Mouse (Mus musculus) neural tube, embryonic 12.5 days (tissue): ENCODE results near the gene Slc43a1. TPM values are rescaled to one million over a fixed set of nuclear protein-coding genes. Genes with fewer than 3 reads are reported as not detected.
A peak's percentile ranks its signal among the peaks of the same experiment; 100 is the strongest.
"Not testable (repeated sequence)": the region's sequence is repeated elsewhere in the genome, so short reads cannot be mapped to it uniquely, and the experiment has no call there.

Experiments
- ATAC-seq: fragments of 200-750 bp; cut with Nextera tagmentation; 2 replicates; pipeline ENCODE4 v1.8.0; 2017; ENCODE audit warnings: low read depth, mild to moderate bottlenecking, moderate TSS enrichment, moderate library complexity; ENCODE audit not compliant: low FRiP score
- H3K27ac ChIP-seq: fragments of 300-500 bp; sonication (generic); 2 replicates; pipeline ENCODE4 v1.5.1; 2016
- H3K27me3 ChIP-seq: fragments of 300-500 bp; sonication (generic); replicated peaks from 2 replicates; pipeline ENCODE4 v1.6.1; 2016; ENCODE audit warnings: mild to moderate bottlenecking
- H3K36me3 ChIP-seq: fragments of 300-500 bp; sonication (generic); 2 replicates; pipeline ENCODE4 v1.6.1; 2016; ENCODE audit warnings: mild to moderate bottlenecking
- H3K4me1 ChIP-seq: fragments of 300-500 bp; sonication (generic); 2 replicates; pipeline ENCODE4 v1.6.1; 2016
- H3K4me2 ChIP-seq: fragments of 300-500 bp; sonication (generic); replicated peaks from 2 replicates; pipeline ENCODE4 v1.6.1; 2016; ENCODE audit warnings: mild to moderate bottlenecking
- H3K4me3 ChIP-seq: fragments of 300-500 bp; sonication (generic); 2 replicates; pipeline ENCODE4 v1.5.1; 2016
- H3K9ac ChIP-seq: fragments of 300-500 bp; sonication (generic); 2 replicates; pipeline ENCODE4 v1.6.1; 2016; ENCODE audit warnings: mild to moderate bottlenecking
- H3K9me3 ChIP-seq: fragments of 300-500 bp; sonication (generic); 2 replicates; pipeline ENCODE4 v1.6.1; 2016; ENCODE audit warnings: mild to moderate bottlenecking
- WGBS: fragments of 180-500 bp; shearing (Covaris S2); methylation state at CpG from one replicate; pipeline ENCODE4 v1.1.7; 2016; 5-methylcytosine and 5-hydroxymethylcytosine counted together
- polyA plus RNA-seq: library from polyadenylated mRNA; unstranded; fragments of >200 nt; fragmentation: Nextera tagmentation; extraction: Ambion mirVana; gene quantifications from 2 replicates; pipeline ENCODE4 v1.2.1, GENCODE M21; 2016

The Slc43a1 gene
- 8.4 and 10.2 TPM in 2 replicates for polyA plus RNA-seq

GRCm38 (mm10) chr2:84838593-84838949 lies at the start of gene Slc43a1:
Slc43a1 (plus strand) TSS chr2:84838850.
- WGBS: 14% methylated on average over 10 of the region's 10 CpGs
- H3K4me3 ChIP-seq: peak within 1 kb of the TSS; percentile 55
- H3K36me3 ChIP-seq: no peaks in the 10 kb centered on the region
- ATAC-seq: no peak
- peaks cover 31% of the 10 kb centered on the region for H3K27me3 ChIP-seq
- no peak within 1 kb of the TSS for H3K27ac ChIP-seq
- peak within 1 kb of the TSS; percentile 97 for H3K4me2 ChIP-seq
- peak within 1 kb of the TSS; percentile 65 for H3K9ac ChIP-seq
- peaks cover 25% of the 10 kb centered on the region for H3K4me1 ChIP-seq
- no peaks in the 10 kb centered on the region for H3K9me3 ChIP-seq

DNA sequence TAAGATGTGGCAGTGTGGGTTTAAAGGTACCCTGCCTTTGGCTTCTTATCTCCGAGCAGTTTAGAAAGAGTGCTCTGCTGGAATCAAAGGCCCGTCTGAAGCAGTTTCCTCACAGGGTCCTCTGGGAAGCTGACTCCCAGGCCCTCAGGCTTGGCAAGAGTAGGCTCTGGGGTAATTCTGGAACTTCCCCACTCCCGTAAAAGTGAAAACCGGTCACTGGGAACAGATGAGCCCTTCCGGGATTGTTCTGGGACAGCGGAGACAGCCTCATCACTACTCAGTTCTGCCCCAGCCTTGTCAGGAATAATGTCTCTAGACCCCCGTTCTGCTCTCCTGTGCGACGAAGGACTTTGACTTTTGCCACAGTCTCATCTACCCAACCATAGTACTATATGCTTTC lies 48.2 kb upstream of the Slc43a1 start:
- no peaks in the 10 kb centered on the region for H3K27me3 ChIP-seq
- no peaks in the 10 kb centered on the region for H3K36me3 ChIP-seq
- H3K27ac ChIP-seq: no peak overlapping the region
- H3K4me1 ChIP-seq: no peaks in the 10 kb centered on the region
- H3K4me3 ChIP-seq: no peak overlapping the region
- 0 out of 2 replicates have a peak, but pooled peaks cover 4% of the 10 kb centered on the region for H3K9me3 ChIP-seq
- no peak overlapping the region for H3K9ac ChIP-seq
- H3K4me2 ChIP-seq: no peak overlapping the region
- 52% methylated on average over 9 of the region's 9 CpGs for WGBS
- ATAC-seq: no peak

- no peak overlapping the region for H3K4me2 ChIP-seq
- no peaks in the 10 kb centered on the region for H3K4me1 ChIP-seq
- H3K27me3 ChIP-seq: no peaks in the 10 kb centered on the region
- H3K9ac ChIP-seq: no peak overlapping the region
- 0 out of 2 replicates have a peak, but pooled peaks cover 4% of the 10 kb centered on the region for H3K9me3 ChIP-seq
- no peaks in the 10 kb centered on the region for H3K36me3 ChIP-seq
- no peak overlapping the region for H3K27ac ChIP-seq
- H3K4me3 ChIP-seq: no peak overlapping the region
- ATAC-seq: no peak
- 88% methylated on average over 3 of the region's 3 CpGs for WGBS
Measured at GRCm38 (mm10) chr2:84792516-84792915, 46.1 kb upstream of the Slc43a1 start.

- Histone ChIP-seq H3K27me3 (no peaks in the 10 kb centered on the region), H3K27ac (no peak overlapping the region), H3K36me3 (no peaks in the 10 kb centered on the region), H3K9me3 (0 out of 2 replicates have a peak, but pooled peaks cover 4% of the 10 kb centered on the region), H3K4me2 (no peak overlapping the region), H3K4me3 (no peak overlapping the region), H3K4me1 (no peaks in the 10 kb centered on the region; the same call in 1 of the 2 replicates), H3K9ac (no peak overlapping the region)
- WGBS: 93% methylated on average over 3 of the region's 3 CpGs
- ATAC-seq: no peak
Measured at GRCm38 (mm10) chr2:84793154-84793553, 45.5 kb upstream of the Slc43a1 start.

- Histone ChIP-seq H3K27me3 (no peaks in the 10 kb centered on the region), H3K27ac (no peak overlapping the region), H3K4me3 (no peak overlapping the region), H3K9me3 (0 out of 2 replicates have a peak, but pooled peaks cover 4% of the 10 kb centered on the region), H3K36me3 (no peaks in the 10 kb centered on the region), H3K4me1 (no peaks in the 10 kb centered on the region; the same call in 1 of the 2 replicates), H3K4me2 (no peak overlapping the region), H3K9ac (no peak overlapping the region)
- no peak for ATAC-seq
- WGBS: 86% methylated on average over 3 of the region's 3 CpGs
Measured at GRCm38 (mm10) chr2:84793871-84794270, 44.8 kb upstream of the Slc43a1 start.

DNA sequence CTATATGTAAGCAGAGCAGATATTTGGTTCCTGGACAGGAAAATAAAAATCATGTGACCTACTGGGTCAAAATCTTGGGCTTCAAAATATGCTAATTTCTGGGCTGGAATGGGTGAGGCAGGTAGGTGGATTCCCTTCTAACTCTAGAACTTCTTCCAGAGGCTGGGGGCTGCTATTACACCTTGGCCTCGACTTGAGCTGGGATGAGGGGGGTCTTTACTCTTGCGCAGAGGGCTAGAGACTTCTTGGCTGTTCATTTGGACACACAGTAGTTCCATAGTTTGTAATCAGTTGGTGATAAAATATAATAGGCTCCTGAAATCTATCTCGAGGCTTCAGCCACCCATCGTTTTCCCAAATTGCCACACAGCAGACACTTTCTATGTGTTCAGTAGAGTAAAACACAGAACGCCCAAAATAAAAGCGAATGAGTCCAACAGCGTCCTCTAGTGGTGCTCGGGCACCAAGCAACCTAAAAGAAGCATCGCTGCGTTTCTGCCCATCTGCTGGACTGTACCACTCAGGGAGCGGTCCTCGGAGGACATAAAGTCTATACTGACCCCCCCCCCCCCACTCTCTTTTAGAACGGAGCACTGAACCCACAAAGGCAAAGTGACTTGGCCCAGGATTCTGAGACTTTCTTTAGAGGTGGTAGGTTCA lies 40.7 kb upstream of the Slc43a1 start:
- H3K9me3 ChIP-seq: 0 out of 2 replicates have a peak, but pooled peaks cover 4% of the 10 kb centered on the region
- peak overlapping the region; percentile 52 for H3K9ac ChIP-seq
- peak; percentile 74 for ATAC-seq
- no peaks in the 10 kb centered on the region for H3K27me3 ChIP-seq
- H3K4me2 ChIP-seq: peak overlapping the region; percentile 97
- H3K4me3 ChIP-seq: peak overlapping the region; percentile 57
- H3K36me3 ChIP-seq: no peaks in the 10 kb centered on the region
- 10% methylated on average over 13 of the region's 13 CpGs for WGBS
- H3K27ac ChIP-seq: no peak overlapping the region
- no peaks in the 10 kb centered on the region; the same call in 1 of the 2 replicates for H3K4me1 ChIP-seq

GRCm38 (mm10) chr2:84798493-84798921 lies 40.1 kb upstream of the Slc43a1 start, which contains the start of gene Ube2l6:
Ube2l6 (plus strand) TSS chr2:84798828.
- WGBS: 1% methylated on average over 21 of the region's 21 CpGs
- 0 out of 2 replicates have a peak, but pooled peaks cover 4% of the 10 kb centered on the region for H3K9me3 ChIP-seq
- peak within 1 kb of the TSS; percentile 52 for H3K9ac ChIP-seq
- H3K27ac ChIP-seq: no peak within 1 kb of the TSS
- H3K27me3 ChIP-seq: no peaks in the 10 kb centered on the region
- peak within 1 kb of the TSS; percentile 57 for H3K4me3 ChIP-seq
- H3K4me2 ChIP-seq: peak within 1 kb of the TSS; percentile 97
- ATAC-seq: peak; percentile 73
- H3K4me1 ChIP-seq: no peaks in the 10 kb centered on the region; the same call in 1 of the 2 replicates
- no peaks in the 10 kb centered on the region for H3K36me3 ChIP-seq

- H3K36me3 ChIP-seq: no peaks in the 10 kb centered on the region
- H3K27me3 ChIP-seq: no peaks in the 10 kb centered on the region
- no peak overlapping the region for H3K27ac ChIP-seq
- H3K9ac ChIP-seq: peak overlapping the region; percentile 52
- no peaks in the 10 kb centered on the region; the same call in 1 of the 2 replicates for H3K4me1 ChIP-seq
- ATAC-seq: peak; percentile 62
- WGBS: under 1% methylated on average over 16 of the region's 16 CpGs
- H3K4me2 ChIP-seq: peak overlapping the region; percentile 97
- 0 out of 2 replicates have a peak, but pooled peaks cover 4% of the 10 kb centered on the region for H3K9me3 ChIP-seq
- H3K4me3 ChIP-seq: peak overlapping the region; percentile 57
Measured at GRCm38 (mm10) chr2:84799041-84799561, 39.5 kb upstream of the Slc43a1 start.

DNA sequence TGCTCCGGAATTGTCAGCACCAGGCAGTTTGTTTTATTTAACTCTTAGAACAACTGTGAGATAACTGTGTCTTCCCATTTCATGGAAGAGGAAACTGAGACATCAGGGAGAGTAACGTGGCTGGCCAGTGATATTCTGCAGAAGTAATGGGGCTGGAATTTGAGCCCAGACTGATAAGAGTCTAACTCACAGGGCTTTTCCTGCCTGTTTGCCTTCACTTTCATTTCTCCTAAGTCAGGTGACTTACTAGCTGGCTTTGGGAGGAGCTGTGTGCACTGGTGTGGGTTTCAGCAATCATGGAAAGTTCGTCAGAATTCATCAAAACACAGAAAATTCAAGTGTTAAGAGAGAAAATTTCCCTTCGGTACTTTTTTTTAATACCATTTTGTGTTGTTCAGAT lies 38.3 kb upstream of the Slc43a1 start:
- no peak overlapping the region for H3K9ac ChIP-seq
- no peak overlapping the region for H3K4me2 ChIP-seq
- no peaks in the 10 kb centered on the region for H3K9me3 ChIP-seq
- no peak overlapping the region for H3K4me3 ChIP-seq
- H3K27me3 ChIP-seq: no peaks in the 10 kb centered on the region
- no peaks in the 10 kb centered on the region for H3K36me3 ChIP-seq
- no peak for ATAC-seq
- WGBS: 87% methylated on average over 4 of the region's 4 CpGs
- no peak overlapping the region for H3K27ac ChIP-seq
- H3K4me1 ChIP-seq: no peaks in the 10 kb centered on the region; the same call in 1 of the 2 replicates

DNA sequence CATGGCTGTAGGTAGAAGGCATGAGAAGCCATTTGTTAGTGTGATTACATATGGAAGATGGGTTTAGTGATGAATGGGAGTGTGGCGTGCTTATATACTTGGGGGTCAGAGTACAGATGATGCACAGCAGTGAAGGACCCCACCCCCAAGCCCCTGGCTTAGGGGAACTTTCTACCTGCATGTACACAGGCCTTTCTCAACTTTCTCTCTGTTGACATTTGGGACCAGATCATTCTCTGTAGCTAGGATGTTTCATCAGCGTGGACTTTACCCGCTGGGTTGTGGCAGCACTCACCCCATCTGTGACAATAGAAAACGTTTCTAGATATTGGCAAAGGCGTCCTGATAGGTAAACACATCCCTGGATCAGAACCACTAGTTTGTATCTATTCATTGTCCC lies 37.4 kb upstream of the Slc43a1 start:
- H3K27ac ChIP-seq, H3K9me3 ChIP-seq, ATAC-seq, H3K9ac ChIP-seq, H3K36me3 ChIP-seq, H3K27me3 ChIP-seq, H3K4me2 ChIP-seq, H3K4me3 ChIP-seq, H3K4me1 ChIP-seq: not testable (repeated sequence)
- 81% methylated on average over 5 of the region's 5 CpGs for WGBS

DNA sequence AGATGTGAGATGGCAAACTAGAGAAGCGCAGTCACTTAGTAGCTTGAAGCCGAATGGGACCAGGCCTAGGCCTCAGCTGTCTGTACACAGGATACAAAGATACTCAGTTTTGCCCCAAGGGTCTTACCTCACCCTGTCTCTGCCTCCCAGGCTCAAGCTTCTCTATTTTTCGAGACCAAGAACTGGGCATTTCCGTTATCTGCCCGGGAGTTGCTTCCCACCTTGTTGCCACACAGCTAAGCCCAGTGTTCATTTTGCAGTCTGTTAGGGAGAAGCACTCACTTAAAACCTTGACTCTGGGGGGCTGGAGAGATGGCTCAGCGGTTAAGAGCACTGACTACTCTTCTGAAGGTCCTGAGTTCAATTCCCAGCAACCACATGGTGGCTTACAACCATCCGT lies 34.7 kb upstream of the Slc43a1 start:
- no peak overlapping the region for H3K4me2 ChIP-seq
- ATAC-seq: no peak
- H3K4me3 ChIP-seq: no peak overlapping the region
- no peaks in the 10 kb centered on the region; the same call in 1 of the 2 replicates for H3K9me3 ChIP-seq
- H3K9ac ChIP-seq: no peak overlapping the region
- no peaks in the 10 kb centered on the region for H3K36me3 ChIP-seq
- H3K4me1 ChIP-seq: no peaks in the 10 kb centered on the region
- H3K27me3 ChIP-seq: no peaks in the 10 kb centered on the region
- 89% methylated on average over 7 of the region's 7 CpGs for WGBS
- no peak overlapping the region for H3K27ac ChIP-seq

GRCm38 (mm10) chr2:84806546-84806945 lies 32.1 kb upstream of the Slc43a1 start:
- H3K4me1 ChIP-seq: no peaks in the 10 kb centered on the region
- WGBS: 84% methylated on average over 5 of the region's 5 CpGs

More at GRCm38 (mm10) chr2:84806546-84806945, 32.1 kb upstream of the Slc43a1 start:
- Histone ChIP-seq H3K36me3 (no peaks in the 10 kb centered on the region), H3K9me3 (no peaks in the 10 kb centered on the region; the same call in 1 of the 2 replicates), H3K4me2 (no peak overlapping the region), H3K27me3 (no peaks in the 10 kb centered on the region), H3K4me3 (no peak overlapping the region), H3K27ac (no peak overlapping the region), H3K9ac (no peak overlapping the region)
- ATAC-seq: no peak
